Mouse (Mus musculus): ENCODE measurements around the gene 1700122O11Rik. TPM values are rescaled to one million over a fixed set of nuclear protein-coding genes. Genes with fewer than 3 reads are reported as not detected.

Gene 1700122O11Rik
- not detected in 2 replicates for polyA plus RNA-seq (2015; fragmentation: Nextera tagmentation; extraction: Ambion mirVana)

- 97% methylated on average over 2 of the region's 2 CpGs for WGBS
Measured at GRCm38 (mm10) chr17:48038193-48038592, at the start of gene 1700122O11Rik. TSS of gene 1700122O11Rik (minus strand) at chr17:48038293.

GRCm38 (mm10) chr17:48080626-48081025, 42.5 kb upstream of the 1700122O11Rik start:
- ATAC-seq: no peak
- WGBS: 60% methylated on average over 3 of the region's 3 CpGs

More at GRCm38 (mm10) chr17:48038193-48038592, at the start of gene 1700122O11Rik:
- Histone ChIP-seq H3K9ac (no peak within 1 kb of the TSS), H3K36me3 (no peaks in the 10 kb centered on the region), H3K9me3 (no peaks in the 10 kb centered on the region), H3K4me1 (replicated peaks) (peaks cover 21% of the 10 kb centered on the region), H3K27ac (0 out of 2 replicates have a peak within 1 kb of the TSS, but pooled peaks have one; percentile 71), H3K4me2 (replicated peaks) (no peak within 1 kb of the TSS), H3K4me3 (replicated peaks) (no peak within 1 kb of the TSS), H3K27me3 (replicated peaks) (no peaks in the 10 kb centered on the region)
- ATAC-seq: no peak

GRCm38 (mm10) chr17:48067729-48068128, 29.6 kb upstream of the 1700122O11Rik start:
- Histone ChIP-seq H3K27me3 (replicated peaks) (no peaks in the 10 kb centered on the region), H3K27ac (no peak overlapping the region), H3K4me2 (replicated peaks) (no peak overlapping the region), H3K4me3 (replicated peaks) (no peak overlapping the region), H3K9ac (no peak overlapping the region), H3K36me3 (no peaks in the 10 kb centered on the region), H3K4me1 (replicated peaks) (peaks cover 5% of the 10 kb centered on the region), H3K9me3 (no peaks in the 10 kb centered on the region)
- WGBS: 43% methylated on average over 5 of the region's 5 CpGs
- ATAC-seq: no peak

More at GRCm38 (mm10) chr17:48080626-48081025, 42.5 kb upstream of the 1700122O11Rik start:
- Histone ChIP-seq H3K27me3 (replicated peaks) (no peaks in the 10 kb centered on the region), H3K4me1 (replicated peaks) (no peaks in the 10 kb centered on the region), H3K27ac (no peak overlapping the region), H3K9me3 (no peaks in the 10 kb centered on the region), H3K4me3 (replicated peaks) (no peak overlapping the region), H3K9ac (no peak overlapping the region), H3K4me2 (replicated peaks) (no peak overlapping the region), H3K36me3 (no peaks in the 10 kb centered on the region)

- ATAC-seq: no peak
- Histone ChIP-seq H3K4me3 (replicated peaks) (no peak overlapping the region), H3K36me3 (no peaks in the 10 kb centered on the region), H3K9me3 (no peaks in the 10 kb centered on the region), H3K27me3 (replicated peaks) (no peaks in the 10 kb centered on the region), H3K4me2 (replicated peaks) (no peak overlapping the region), H3K27ac (no peak overlapping the region), H3K9ac (no peak overlapping the region), H3K4me1 (replicated peaks) (peaks cover 5% of the 10 kb centered on the region)
- 63% methylated on average over 10 of the region's 10 CpGs for WGBS
Measured at GRCm38 (mm10) chr17:48067083-48067614, 29.1 kb upstream of the 1700122O11Rik start.

GRCm38 (mm10) chr17:48065081-48065501, 27.0 kb upstream of the 1700122O11Rik start:
- Histone ChIP-seq H3K4me3 (replicated peaks) (no peak overlapping the region), H3K27ac (no peak overlapping the region), H3K4me1 (replicated peaks) (peaks cover 5% of the 10 kb centered on the region), H3K9ac (no peak overlapping the region), H3K9me3 (no peaks in the 10 kb centered on the region), H3K36me3 (no peaks in the 10 kb centered on the region), H3K4me2 (replicated peaks) (no peak overlapping the region), H3K27me3 (replicated peaks) (no peaks in the 10 kb centered on the region)
- no peak for ATAC-seq
- WGBS: 44% methylated on average over 5 of the region's 5 CpGs

GRCm38 (mm10) chr17:48064196-48064843, 26.2 kb upstream of the 1700122O11Rik start:
- peak; percentile 67 for ATAC-seq
- H3K4me2 ChIP-seq (replicated peaks): no peak overlapping the region
- H3K9ac ChIP-seq: no peak overlapping the region
- H3K9me3 ChIP-seq: no peaks in the 10 kb centered on the region
- no peak overlapping the region for H3K4me3 ChIP-seq (replicated peaks)
- H3K27ac ChIP-seq: no peak overlapping the region
- no peaks in the 10 kb centered on the region for H3K27me3 ChIP-seq (replicated peaks)
- no peaks in the 10 kb centered on the region for H3K36me3 ChIP-seq
- 29% methylated on average over 10 of the region's 10 CpGs for WGBS
- H3K4me1 ChIP-seq (replicated peaks): peaks cover 5% of the 10 kb centered on the region

- peaks cover 14% of the 10 kb centered on the region for H3K27me3 ChIP-seq (replicated peaks)
- no peak overlapping the region for H3K9ac ChIP-seq
- no peaks in the 10 kb centered on the region for H3K9me3 ChIP-seq
- ATAC-seq: no peak
- H3K27ac ChIP-seq: no peak overlapping the region
- WGBS: 19% methylated on average over 12 of the region's 12 CpGs
- H3K4me1 ChIP-seq (replicated peaks): peaks cover 6% of the 10 kb centered on the region; the same call in 1 of the 2 replicates
- H3K4me2 ChIP-seq (replicated peaks): no peak overlapping the region
- no peaks in the 10 kb centered on the region for H3K36me3 ChIP-seq
- H3K4me3 ChIP-seq (replicated peaks): no peak overlapping the region
Measured at GRCm38 (mm10) chr17:48057382-48057781, 19.3 kb upstream of the 1700122O11Rik start.

GRCm38 (mm10) chr17:48055076-48055816, 17.2 kb upstream of the 1700122O11Rik start:
- H3K9me3 ChIP-seq: no peaks in the 10 kb centered on the region
- no peak overlapping the region for H3K9ac ChIP-seq
- H3K36me3 ChIP-seq: no peaks in the 10 kb centered on the region
- H3K27me3 ChIP-seq (replicated peaks): peaks cover 14% of the 10 kb centered on the region
- 46% methylated on average over 20 of the region's 20 CpGs for WGBS
- no peak overlapping the region for H3K4me2 ChIP-seq (replicated peaks)
- H3K4me1 ChIP-seq (replicated peaks): peaks cover 13% of the 10 kb centered on the region; the same call in 1 of the 2 replicates
- H3K4me3 ChIP-seq (replicated peaks): no peak overlapping the region
- H3K27ac ChIP-seq: no peak overlapping the region
- ATAC-seq: no peak

- H3K36me3 ChIP-seq: no peaks in the 10 kb centered on the region
- ATAC-seq: no peak
- H3K4me1 ChIP-seq (replicated peaks): peaks cover 13% of the 10 kb centered on the region; the same call in 1 of the 2 replicates
- no peak overlapping the region for H3K9ac ChIP-seq
- no peak overlapping the region for H3K27ac ChIP-seq
- whole genome bisulfite sequencing: 78% methylated on average over 2 of the region's 2 CpGs
- peaks cover 14% of the 10 kb centered on the region for H3K27me3 ChIP-seq (replicated peaks)
- no peak overlapping the region for H3K4me3 ChIP-seq (replicated peaks)
- H3K9me3 ChIP-seq: no peaks in the 10 kb centered on the region
- no peak overlapping the region for H3K4me2 ChIP-seq (replicated peaks)
Measured at GRCm38 (mm10) chr17:48053646-48054045, 15.6 kb upstream of the 1700122O11Rik start.

- H3K4me3 ChIP-seq (replicated peaks): no peak overlapping the region
- WGBS: 72% methylated on average over 10 of the region's 10 CpGs
- H3K27ac ChIP-seq: no peak overlapping the region
- no peak overlapping the region for H3K9ac ChIP-seq
- ATAC-seq: no peak
- H3K9me3 ChIP-seq: no peaks in the 10 kb centered on the region
- H3K4me1 ChIP-seq (replicated peaks): peaks cover 11% of the 10 kb centered on the region; the same call in 1 of the 2 replicates
- no peaks in the 10 kb centered on the region for H3K36me3 ChIP-seq
- no peak overlapping the region for H3K4me2 ChIP-seq (replicated peaks)
- peaks cover 7% of the 10 kb centered on the region; the same call in 1 of the 2 replicates for H3K27me3 ChIP-seq (replicated peaks)
Measured at GRCm38 (mm10) chr17:48052338-48053067, 14.4 kb upstream of the 1700122O11Rik start.

GRCm38 (mm10) chr17:48051638-48052337, 13.7 kb upstream of the 1700122O11Rik start:
- 44% methylated on average over 5 of the region's 5 CpGs for WGBS
- Histone ChIP-seq H3K4me3 (replicated peaks) (no peak overlapping the region), H3K9me3 (no peaks in the 10 kb centered on the region), H3K9ac (no peak overlapping the region), H3K27me3 (replicated peaks) (no peaks in the 10 kb centered on the region), H3K27ac (peak overlapping the region; percentile 59; the same call in 1 of the 2 replicates), H3K4me1 (replicated peaks) (peaks cover 7% of the 10 kb centered on the region; the same call in 1 of the 2 replicates), H3K4me2 (replicated peaks) (no peak overlapping the region), H3K36me3 (no peaks in the 10 kb centered on the region)
- peak; percentile 92 for ATAC-seq

All from intestine, embryonic 15.5 days (tissue).